Mouse (Mus musculus) kidney, adult 9 months (tissue): ENCODE measurements around the gene Pak2.

Experiments used
- DNase-seq: peaks from one replicate; pipeline ENCODE4 v3.0.0; 2022

Pak2 gene

GRCm38 (mm10) chr16:31993946-31994345, 85.2 kb downstream of the Pak2 start:
- DNase-seq, result no peak

DNA sequence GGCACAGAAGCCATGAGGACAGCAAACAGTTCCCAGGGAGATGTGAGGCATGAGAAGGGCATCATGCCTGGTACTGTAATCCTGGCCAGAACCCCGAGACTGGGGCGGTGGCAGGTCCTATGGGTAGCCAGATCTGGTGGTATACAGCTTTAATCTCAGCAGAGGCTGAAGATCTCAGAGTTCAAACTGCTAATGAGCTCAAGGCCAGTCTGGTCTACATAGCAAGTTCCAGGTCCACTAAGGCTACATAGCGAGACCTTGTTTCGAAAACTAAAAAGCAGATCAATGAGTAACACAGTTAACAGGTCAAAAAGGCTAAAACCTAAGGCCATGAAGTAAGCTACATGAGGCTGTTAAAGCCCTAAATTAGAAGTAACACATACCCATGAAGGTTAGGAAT, 85.9 kb downstream of the Pak2 start:
- DNase-seq, result peak; percentile 59

DNA sequence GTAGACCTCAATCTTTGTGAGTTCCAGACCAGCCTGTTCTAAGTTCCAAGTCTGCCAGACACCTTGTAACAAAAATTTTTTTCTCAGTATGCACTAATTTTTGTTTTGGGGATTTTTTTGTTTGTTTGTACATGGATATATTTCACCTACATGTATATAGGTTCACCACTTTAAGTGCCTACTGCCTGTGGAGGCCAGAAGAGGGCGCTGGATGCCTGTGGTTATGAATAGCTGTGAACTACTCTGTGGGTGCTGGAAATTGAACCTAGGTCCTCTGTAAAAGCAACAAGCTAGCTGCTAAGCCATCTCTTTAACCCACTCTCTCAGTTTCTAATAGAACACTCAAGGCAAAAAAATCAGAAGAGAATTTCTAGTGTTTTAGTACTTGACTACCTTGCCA, 87.1 kb downstream of the Pak2 start:
- DNase-seq, result no peak

GRCm38 (mm10) chr16:31980946-31981345, 98.2 kb downstream of the Pak2 start:
- no peak for DNase-seq

- no peak for DNase-seq
Observed at GRCm38 (mm10) chr16:31979501-31979900, 99.6 kb downstream of the Pak2 start.

DNA sequence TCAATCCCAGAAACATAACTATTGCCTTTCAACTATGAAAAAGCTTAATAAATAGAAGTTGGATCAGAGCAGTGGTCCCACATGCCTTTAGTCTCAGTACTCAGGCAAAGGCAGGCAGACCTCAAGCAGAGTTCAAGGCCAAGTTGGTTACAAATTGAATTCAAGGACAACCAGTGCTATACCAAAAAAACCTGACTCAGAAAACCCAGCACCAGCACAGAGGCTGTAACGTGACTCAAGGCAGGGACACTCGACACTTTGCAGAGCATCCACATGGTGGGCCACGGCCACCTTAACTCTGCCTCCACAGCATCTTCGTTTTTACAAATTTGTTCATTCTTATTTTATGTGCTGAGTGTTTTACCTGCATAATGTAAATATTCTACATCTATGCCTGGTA, 103.9 kb downstream of the Pak2 start:
- no peak for DNase-seq
